ENCODE assay signal across 12 mouse cellular contexts in the genomic region with DNA sequence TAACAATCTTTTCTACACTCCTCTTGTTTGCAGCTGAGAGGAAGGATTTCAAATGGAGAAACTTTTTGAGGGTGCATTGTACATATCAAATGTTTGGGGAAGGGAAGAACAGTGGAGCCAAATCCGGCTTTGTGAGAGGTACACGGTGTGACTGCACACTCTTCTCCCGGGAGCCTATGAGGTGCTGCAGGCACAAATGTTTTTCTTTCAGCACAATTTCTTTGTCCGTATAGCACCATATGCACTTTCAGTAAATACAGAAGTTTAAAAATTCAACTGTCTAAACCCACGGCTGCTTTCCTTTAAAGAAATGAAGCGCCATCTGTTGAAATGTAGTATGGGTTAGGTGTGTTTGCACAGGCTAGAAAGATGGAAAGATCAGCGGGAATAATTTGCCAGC. TPM values are rescaled to one million over a fixed set of nuclear protein-coding genes. Genes with fewer than 3 reads are reported as not detected.
DNase-seq lines count a peak whose midpoint lies in the region; ATAC-seq lines count a peak whose summit lies in the region.
"Had no signal": no experiment of that assay in that cellular context is flagged by ENCODE, and none has a peak within 500 bp of the region (broad histone marks: within the 10 kb centered on the region; RNA-seq: fewer than 3 reads in every experiment).

No protein-coding gene starts in this region.

- H3K27ac ChIP-seq in kidney, embryonic 15.5 days, result no peak overlapping the region; the same call in 1 of the 2 replicates
- peak overlapping the region; percentile 80 for H3K27ac ChIP-seq in embryonic facial prominence, embryonic 12.5 days
- no peak overlapping the region for H3K27ac ChIP-seq in intestine, embryonic 15.5 days
- H3K27ac ChIP-seq: hindbrain, embryonic 13.5 days; midbrain, embryonic 15.5 days had no signal

- H3K27me3 ChIP-seq in kidney, embryonic 15.5 days, result no peaks in the 10 kb centered on the region
- H3K27me3 ChIP-seq in embryonic facial prominence, embryonic 12.5 days, result no peaks in the 10 kb centered on the region
- H3K27me3 ChIP-seq in intestine, embryonic 15.5 days (replicated peaks), result no peaks in the 10 kb centered on the region
- H3K27me3 ChIP-seq: hindbrain, embryonic 13.5 days; midbrain, embryonic 15.5 days had no signal

- DNase-seq in kidney, postnatal 25 days, result no peak
- peak; percentile 29 to 36 for DNase-seq in right cerebral cortex, postnatal 36 days (ENCODE audit: low spot score in 2 of 2)
- no peak for DNase-seq in thymus, postnatal 4 days
- no peak for DNase-seq in kidney, adult 8-10 months
- DNase-seq: adrenal gland, postnatal 36 days; cerebellum, adult 2 months; spleen, adult 18-20 months had no signal

- no peak overlapping the region for H3K9ac ChIP-seq in kidney, embryonic 15.5 days
- no peak overlapping the region for H3K9ac ChIP-seq in embryonic facial prominence, embryonic 12.5 days
- no peak overlapping the region for H3K9ac ChIP-seq in intestine, embryonic 15.5 days
- H3K9ac ChIP-seq: hindbrain, embryonic 13.5 days; midbrain, embryonic 15.5 days had no signal

- WGBS in kidney, embryonic 15.5 days, result 69% methylated on average over 7 of the region's 7 CpGs
- 39% methylated on average over 7 of the region's 7 CpGs for WGBS in embryonic facial prominence, embryonic 12.5 days
- WGBS in intestine, embryonic 15.5 days, result 65% methylated on average over 7 of the region's 7 CpGs

- no peak for ATAC-seq in kidney, embryonic 15.5 days (replicated peaks; ENCODE audit: low FRiP score)
- ATAC-seq in embryonic facial prominence, embryonic 12.5 days (ENCODE audit: insufficient number of reproducible peaks, insufficient read depth, low FRiP score, low TSS enrichment), result peak; percentile 36; the same call in 1 of the 2 replicates
- ATAC-seq in intestine, embryonic 15.5 days, result no peak
- ATAC-seq: midbrain, embryonic 15.5 days had no signal

- H3K9me3 ChIP-seq in kidney, embryonic 15.5 days (replicated peaks), result no peaks in the 10 kb centered on the region
- H3K9me3 ChIP-seq in embryonic facial prominence, embryonic 12.5 days, result no peaks in the 10 kb centered on the region
- no peaks in the 10 kb centered on the region for H3K9me3 ChIP-seq in intestine, embryonic 15.5 days
- H3K9me3 ChIP-seq: hindbrain, embryonic 13.5 days; midbrain, embryonic 15.5 days had no signal

- H3K4me3 ChIP-seq in kidney, embryonic 15.5 days (replicated peaks), result no peak overlapping the region
- H3K4me3 ChIP-seq in embryonic facial prominence, embryonic 12.5 days, result no peak overlapping the region
- H3K4me3 ChIP-seq in intestine, embryonic 15.5 days (replicated peaks), result no peak overlapping the region
- H3K4me3 ChIP-seq: hindbrain, embryonic 13.5 days; midbrain, embryonic 15.5 days had no signal

- H3K4me2 ChIP-seq in kidney, embryonic 15.5 days, result 0 out of 2 replicates have a peak overlapping the region, but pooled peaks have one; percentile 22
- peak overlapping the region; percentile 41 for H3K4me2 ChIP-seq in embryonic facial prominence, embryonic 12.5 days (replicated peaks)
- peak overlapping the region; percentile 36 for H3K4me2 ChIP-seq in intestine, embryonic 15.5 days (replicated peaks)
- H3K4me2 ChIP-seq: hindbrain, embryonic 13.5 days; midbrain, embryonic 15.5 days had no signal

- no peaks in the 10 kb centered on the region for H3K4me1 ChIP-seq in kidney, embryonic 15.5 days
- H3K4me1 ChIP-seq in embryonic facial prominence, embryonic 12.5 days, result peaks cover 7% of the 10 kb centered on the region; the same call in 1 of the 2 replicates
- H3K4me1 ChIP-seq in intestine, embryonic 15.5 days (replicated peaks), result no peaks in the 10 kb centered on the region
- H3K4me1 ChIP-seq: hindbrain, embryonic 13.5 days; midbrain, embryonic 15.5 days had no signal

- H3K36me3 ChIP-seq in kidney, embryonic 15.5 days, result no peaks in the 10 kb centered on the region
- no peaks in the 10 kb centered on the region for H3K36me3 ChIP-seq in embryonic facial prominence, embryonic 12.5 days
- H3K36me3 ChIP-seq in intestine, embryonic 15.5 days, result no peaks in the 10 kb centered on the region
- H3K36me3 ChIP-seq: hindbrain, embryonic 13.5 days; midbrain, embryonic 15.5 days had no signal

RNA-seq across cellular contexts. Expression of a gene that starts 0.4 kb away (rescaled TPM):
- polyA plus RNA-seq in kidney, embryonic 15.5 days (2015; fragmentation: Nextera tagmentation; extraction: Ambion mirVana), result 5.4 and 6.9 TPM in 2 replicates
- polyA plus RNA-seq in embryonic facial prominence, embryonic 12.5 days (2016; fragmentation: Nextera tagmentation; extraction: Ambion mirVana), result 10.9 and 13.9 TPM in 2 replicates
- 11.9 and 12.4 TPM in 2 replicates for polyA plus RNA-seq in intestine, embryonic 15.5 days (2015; fragmentation: Nextera tagmentation; extraction: Ambion mirVana)

Comparison
In these comparisons a context has a peak if more than half of its experiments do, and no peak if none do; other contexts are left out.
1. DNase-seq: peak in right cerebral cortex, postnatal 36 days (2 of 2); none in kidney, postnatal 25 days (0 of 2), thymus, postnatal 4 days (single experiment) and kidney, adult 8-10 months (0 of 2).
2. Peak in every context shown above with its lines, with median percentiles within 50 percentile points of each other: H3K4me2 ChIP-seq.